Mouse (Mus musculus) liver, postnatal 0 days (tissue): ENCODE data around the gene Abl1.
A peak's percentile ranks its signal among the peaks of the same experiment; 100 is the strongest.

Source experiments
- CTCF ChIP-seq: sonication (generic); IDR thresholded peaks from 2 replicates; pipeline ENCODE4 v1.5.1; 2016; ENCODE audit warnings: antibody characterized with exemption, low read depth
- EP300 ChIP-seq: IDR thresholded peaks from 2 replicates; pipeline ENCODE4 v1.6.1; 2016; ENCODE audit warnings: antibody characterized with exemption, low read depth, mild to moderate bottlenecking

- TF ChIP-seq CTCF, result peak; percentile 62
- TF ChIP-seq EP300, result no peak
Measured at GRCm38 (mm10) chr2:31823933-31824730, 136.0 kb downstream of the Abl1 start.
